Mouse (Mus musculus) heart, embryonic 11.5 days (tissue): ENCODE data around the gene Chil1. TPM values are rescaled to one million over a fixed set of nuclear protein-coding genes. Genes with fewer than 3 reads are reported as not detected.
A peak's percentile ranks its signal among the peaks of the same experiment; 100 is the strongest.

Source experiments
- ATAC-seq: fragments of 200-750 bp; cut with Nextera tagmentation; replicated peaks from 2 replicates; pipeline ENCODE4 v1.8.0; 2017; ENCODE audit warnings: moderate library complexity; ENCODE audit not compliant: insufficient number of reproducible peaks, low FRiP score, low TSS enrichment
- H3K27ac ChIP-seq: fragments of 300-500 bp; sonication (generic); 2 replicates; pipeline ENCODE4 v1.5.1; 2014; ENCODE audit warnings: mild to moderate bottlenecking, low read depth, low read length
- H3K27me3 ChIP-seq: fragments of 300-500 bp; sonication (generic); 2 replicates; pipeline ENCODE4 v1.6.1; 2014; ENCODE audit warnings: mild to moderate bottlenecking, low read length, mixed read lengths; ENCODE audit not compliant: control insufficient read depth, insufficient read depth
- H3K36me3 ChIP-seq: fragments of 300-500 bp; sonication (generic); 2 replicates; pipeline ENCODE4 v1.6.1; 2014; ENCODE audit warnings: mild to moderate bottlenecking, low read length, moderate library complexity, mixed read lengths; ENCODE audit not compliant: control insufficient read depth, insufficient read depth
- H3K4me1 ChIP-seq: fragments of 300-500 bp; sonication (generic); 2 replicates; pipeline ENCODE4 v1.6.1; 2014; ENCODE audit warnings: low read length; ENCODE audit not compliant: control insufficient read depth, insufficient read depth
- H3K4me2 ChIP-seq: fragments of 300-500 bp; sonication (generic); 2 replicates; pipeline ENCODE4 v1.6.1; 2014; ENCODE audit warnings: mild to moderate bottlenecking, moderate library complexity
- H3K4me3 ChIP-seq: fragments of 300-500 bp; sonication (generic); 2 replicates; pipeline ENCODE4 v1.5.1; 2014; ENCODE audit warnings: low read depth, low read length
- H3K9ac ChIP-seq: fragments of 300-500 bp; sonication (generic); 2 replicates; pipeline ENCODE4 v1.6.1; 2014; ENCODE audit warnings: mild to moderate bottlenecking, low read depth, low read length, moderate library complexity
- H3K9me3 ChIP-seq: fragments of 300-500 bp; sonication (generic); replicated peaks from 2 replicates; pipeline ENCODE4 v1.6.1; 2016; ENCODE audit warnings: low read length; ENCODE audit not compliant: control insufficient read depth
- WGBS: fragments of 180-500 bp; shearing (Covaris S2); extraction: QIAGEN DNeasy Blood & Tissue Kit; methylation state at CpG from one replicate; pipeline ENCODE4 v1.1.7; 2014; ENCODE audit not compliant: insufficient replicate concordance; 5-methylcytosine and 5-hydroxymethylcytosine counted together
- polyA plus RNA-seq: library from polyadenylated mRNA; unstranded; fragments of >200 nt; fragmentation: Nextera tagmentation; extraction: Ambion mirVana; gene quantifications from 2 replicates; pipeline ENCODE4 v1.2.1, GENCODE M21; 2014

Gene Chil1
- polyA plus RNA-seq, 1 experiment from 2014 or later = 1.9 TPM

- H3K4me1 ChIP-seq = peaks cover 22% of the 10 kb centered on the region
- H3K4me2 ChIP-seq = no peak overlapping the region
- no peak overlapping the region for H3K27ac ChIP-seq
- 86% methylated on average over 13 of the region's 13 CpGs for WGBS
- H3K27me3 ChIP-seq = no peaks in the 10 kb centered on the region
- no peak overlapping the region for H3K4me3 ChIP-seq
- H3K36me3 ChIP-seq = no peaks in the 10 kb centered on the region
- no peak for ATAC-seq
- no peaks in the 10 kb centered on the region for H3K9me3 ChIP-seq
- no peak overlapping the region for H3K9ac ChIP-seq
Observed at GRCm38 (mm10) chr1:134204230-134204629, 22.3 kb downstream of the Chil1 start.

GRCm38 (mm10) chr1:134205296-134206018, 23.5 kb downstream of the Chil1 start:
- peaks cover 22% of the 10 kb centered on the region for H3K4me1 ChIP-seq
- peak; percentile 63; the same call in 1 of the 2 replicates for ATAC-seq
- H3K9me3 ChIP-seq = no peaks in the 10 kb centered on the region
- peak overlapping the region; percentile 18; the same call in 1 of the 2 replicates for H3K4me2 ChIP-seq
- H3K36me3 ChIP-seq = no peaks in the 10 kb centered on the region
- 11% methylated on average over 9 of the region's 9 CpGs for WGBS
- no peaks in the 10 kb centered on the region for H3K27me3 ChIP-seq
- no peak overlapping the region for H3K4me3 ChIP-seq
- H3K27ac ChIP-seq = peak overlapping the region; percentile 22; the same call in 1 of the 2 replicates
- no peak overlapping the region for H3K9ac ChIP-seq

- H3K27ac ChIP-seq = peak overlapping the region; percentile 22; the same call in 1 of the 2 replicates
- peaks cover 22% of the 10 kb centered on the region for H3K4me1 ChIP-seq
- H3K4me3 ChIP-seq = no peak overlapping the region
- no peaks in the 10 kb centered on the region for H3K9me3 ChIP-seq
- no peak for ATAC-seq
- 23% methylated on average over 5 of the region's 5 CpGs for WGBS
- no peak overlapping the region; the same call in 1 of the 2 replicates for H3K4me2 ChIP-seq
- H3K27me3 ChIP-seq = no peaks in the 10 kb centered on the region
- H3K36me3 ChIP-seq = no peaks in the 10 kb centered on the region
- no peak overlapping the region for H3K9ac ChIP-seq
Observed at GRCm38 (mm10) chr1:134206085-134206484, 24.1 kb downstream of the Chil1 start.

GRCm38 (mm10) chr1:134210179-134210755, 28.3 kb downstream of the Chil1 start:
- Histone ChIP-seq H3K27me3 (no peaks in the 10 kb centered on the region), H3K9ac (no peak overlapping the region), H3K4me1 (peaks cover 32% of the 10 kb centered on the region), H3K36me3 (no peaks in the 10 kb centered on the region), H3K4me2 (no peak overlapping the region), H3K9me3 (no peaks in the 10 kb centered on the region), H3K27ac (no peak overlapping the region), H3K4me3 (no peak overlapping the region)
- ATAC-seq = no peak
- 65% methylated on average over 6 of the region's 6 CpGs for WGBS

GRCm38 (mm10) chr1:134211043-134211442, 29.1 kb downstream of the Chil1 start:
- no peaks in the 10 kb centered on the region for H3K36me3 ChIP-seq
- no peak overlapping the region for H3K27ac ChIP-seq
- H3K4me1 ChIP-seq = peaks cover 30% of the 10 kb centered on the region
- no peak overlapping the region for H3K4me3 ChIP-seq
- H3K9me3 ChIP-seq = no peaks in the 10 kb centered on the region
- 59% methylated on average over 6 of the region's 6 CpGs for WGBS
- no peak overlapping the region for H3K9ac ChIP-seq
- no peak for ATAC-seq
- H3K27me3 ChIP-seq = no peaks in the 10 kb centered on the region
- no peak overlapping the region for H3K4me2 ChIP-seq

GRCm38 (mm10) chr1:134211631-134212030, 29.7 kb downstream of the Chil1 start:
- no peak for ATAC-seq
- Histone ChIP-seq H3K9ac (no peak overlapping the region), H3K36me3 (no peaks in the 10 kb centered on the region), H3K27me3 (no peaks in the 10 kb centered on the region), H3K4me2 (no peak overlapping the region), H3K4me3 (no peak overlapping the region), H3K4me1 (peaks cover 27% of the 10 kb centered on the region), H3K9me3 (no peaks in the 10 kb centered on the region), H3K27ac (no peak overlapping the region)
- 22% methylated on average over 2 of the region's 2 CpGs for WGBS

- Histone ChIP-seq H3K36me3 (no peaks in the 10 kb centered on the region), H3K27me3 (no peaks in the 10 kb centered on the region), H3K4me1 (peaks cover 33% of the 10 kb centered on the region), H3K27ac (no peak overlapping the region), H3K4me2 (no peak overlapping the region), H3K9me3 (no peaks in the 10 kb centered on the region), H3K4me3 (no peak overlapping the region), H3K9ac (no peak overlapping the region)
- no peak for ATAC-seq
- WGBS = 76% methylated on average over 6 of the region's 6 CpGs
Observed at GRCm38 (mm10) chr1:134212351-134212750, 30.4 kb downstream of the Chil1 start.

GRCm38 (mm10) chr1:134213405-134213804, 31.4 kb downstream of the Chil1 start:
- WGBS = 27% methylated on average over 7 of the region's 7 CpGs
- Histone ChIP-seq H3K4me1 (peaks cover 38% of the 10 kb centered on the region), H3K27me3 (no peaks in the 10 kb centered on the region), H3K4me3 (no peak overlapping the region), H3K9ac (no peak overlapping the region), H3K4me2 (no peak overlapping the region), H3K36me3 (no peaks in the 10 kb centered on the region), H3K27ac (no peak overlapping the region), H3K9me3 (no peaks in the 10 kb centered on the region)
- 0 out of 2 replicates have a peak, but pooled peaks have one; percentile 19 for ATAC-seq
